Mouse (Mus musculus): ENCODE data around the gene Itm2b. TPM values are rescaled to one million over a fixed set of nuclear protein-coding genes. Genes with fewer than 3 reads are reported as not detected.
A peak's percentile ranks its signal among the peaks of the same experiment; 100 is the strongest.

Gene Itm2b
- total RNA-seq, 1 experiment from 2014 or later = 849 TPM

- DNase-seq = no peak
Measured at GRCm38 (mm10) chr14:73368966-73369365, 16.1 kb downstream of the Itm2b start.

DNA sequence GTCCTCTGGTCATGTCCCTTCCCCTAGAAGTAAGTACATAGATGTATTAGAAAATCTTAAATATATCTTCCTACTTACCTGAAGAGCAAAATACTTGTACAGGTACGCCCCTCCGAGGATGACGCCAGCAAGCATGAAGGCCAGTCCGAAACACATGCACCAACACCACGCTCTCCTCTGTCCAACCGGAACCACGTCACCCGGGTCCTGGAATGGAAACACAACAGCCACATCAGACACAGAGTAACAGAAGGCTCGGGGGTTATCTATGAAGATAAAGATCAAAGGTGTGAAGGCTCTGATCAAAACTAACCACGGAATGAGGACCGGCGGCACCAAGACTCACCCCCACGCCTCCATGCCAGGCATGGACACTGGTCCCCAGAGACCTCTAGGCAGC, 16.9 kb downstream of the Itm2b start:
- DNase-seq = no peak

DNA sequence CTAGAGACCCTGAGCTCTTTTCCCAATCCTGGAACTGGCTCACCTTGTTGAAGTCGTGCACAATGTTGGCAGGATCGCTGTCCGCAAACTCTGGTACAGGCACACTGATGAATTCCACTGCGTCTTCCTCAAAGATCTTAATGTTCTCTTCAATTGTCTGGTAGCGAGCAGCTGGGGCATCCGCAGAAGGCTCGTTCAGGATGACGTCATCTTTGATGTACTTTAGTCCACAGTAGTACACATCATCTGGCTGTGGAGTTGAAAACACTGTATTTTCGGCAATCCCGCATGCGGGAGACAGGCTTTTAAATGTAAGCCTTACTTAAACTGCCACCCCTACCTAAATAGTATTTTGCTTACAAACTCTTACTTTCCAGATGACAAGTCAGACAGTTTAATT, 18.8 kb downstream of the Itm2b start:
- no peak for DNase-seq

DNA sequence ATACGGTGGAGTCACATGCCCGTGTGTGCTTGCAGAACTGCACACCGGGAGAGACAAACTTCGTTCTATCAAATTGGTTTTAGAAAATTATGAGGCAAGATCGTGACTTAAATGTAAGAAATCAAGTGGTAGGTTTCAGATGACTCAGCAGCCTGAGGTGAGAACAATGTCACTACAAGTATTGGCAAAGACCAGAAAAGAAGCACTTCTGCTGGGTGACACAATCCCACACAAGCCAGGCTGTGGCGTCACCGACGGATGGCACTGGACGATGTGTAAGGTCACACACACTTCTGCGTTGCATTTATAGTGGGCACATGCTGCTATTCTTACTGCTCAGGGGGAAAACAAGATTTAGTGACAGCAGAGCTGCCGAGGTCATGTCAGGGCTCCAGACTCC, 21.3 kb downstream of the Itm2b start:
- DNase-seq = no peak

- DNase-seq = no peak
Measured at GRCm38 (mm10) chr14:73354700-73355099, 30.4 kb downstream of the Itm2b start.

DNA sequence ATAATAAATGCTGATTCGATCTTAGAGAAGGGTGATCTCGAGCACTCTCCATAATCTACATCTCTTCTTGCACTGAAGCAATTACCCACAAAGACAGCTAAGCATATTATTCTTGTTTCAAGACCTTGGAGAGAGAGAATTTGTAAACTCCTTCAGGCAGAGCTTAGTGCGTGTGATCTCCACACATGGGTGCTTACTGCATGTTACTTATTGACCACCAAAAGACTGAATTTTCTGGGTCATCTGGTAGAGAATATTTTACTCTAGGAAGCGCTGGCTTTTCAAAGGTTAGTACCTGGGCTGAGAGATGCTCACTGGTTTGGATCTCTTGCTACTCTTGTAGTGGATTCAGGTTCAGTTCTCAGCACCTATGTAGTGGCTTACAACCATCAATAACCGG, 34.0 kb downstream of the Itm2b start:
- no peak for DNase-seq

- peak; percentile 64 for DNase-seq
Measured at GRCm38 (mm10) chr14:73350029-73350428, 35.1 kb downstream of the Itm2b start.

- DNase-seq = no peak
Measured at GRCm38 (mm10) chr14:73349061-73349670, 35.9 kb downstream of the Itm2b start.

DNA sequence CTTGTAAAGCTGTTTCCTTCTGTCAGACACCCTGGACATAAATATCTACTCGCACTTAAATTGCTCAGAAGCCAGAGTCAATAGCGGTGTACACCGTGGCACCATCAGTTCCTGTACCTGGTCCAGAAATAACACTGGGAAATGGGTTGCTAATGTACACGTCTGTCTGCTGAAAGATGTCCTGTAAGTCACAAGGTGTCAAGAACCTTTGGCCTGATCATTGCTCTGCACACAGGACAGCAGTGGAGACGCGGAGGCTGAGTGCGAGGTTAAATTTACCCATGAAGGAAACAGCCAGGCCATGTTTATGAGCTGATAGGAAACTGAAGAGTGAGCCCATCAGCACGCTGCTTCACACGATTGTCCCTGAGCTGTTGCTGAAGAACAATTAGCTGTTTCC, 37.8 kb downstream of the Itm2b start:
- DNase-seq = no peak

- no peak for DNase-seq
Measured at GRCm38 (mm10) chr14:73345614-73346013, 39.5 kb downstream of the Itm2b start.

- DNase-seq = no peak
Measured at GRCm38 (mm10) chr14:73340051-73340755, 44.9 kb downstream of the Itm2b start.

DNA sequence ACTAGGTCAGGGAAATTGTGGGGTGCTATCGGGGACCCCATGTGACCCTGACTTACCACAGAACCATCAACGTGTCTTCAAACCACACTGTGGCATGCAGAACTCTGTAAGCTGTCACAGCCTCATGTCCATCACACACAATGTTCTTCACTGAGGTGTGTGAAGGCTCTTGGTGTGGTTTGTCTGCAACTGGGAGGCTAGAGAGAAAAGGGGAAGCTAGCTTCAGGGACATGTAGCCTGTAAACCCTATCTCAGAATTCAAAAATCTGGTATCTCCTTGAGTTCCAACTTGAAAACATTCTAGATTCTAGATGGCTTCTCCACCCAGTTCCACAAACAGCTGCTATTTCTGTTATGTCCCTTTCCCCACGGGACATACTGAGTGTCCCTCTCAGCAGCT, 45.5 kb downstream of the Itm2b start:
- no peak for DNase-seq

DNA sequence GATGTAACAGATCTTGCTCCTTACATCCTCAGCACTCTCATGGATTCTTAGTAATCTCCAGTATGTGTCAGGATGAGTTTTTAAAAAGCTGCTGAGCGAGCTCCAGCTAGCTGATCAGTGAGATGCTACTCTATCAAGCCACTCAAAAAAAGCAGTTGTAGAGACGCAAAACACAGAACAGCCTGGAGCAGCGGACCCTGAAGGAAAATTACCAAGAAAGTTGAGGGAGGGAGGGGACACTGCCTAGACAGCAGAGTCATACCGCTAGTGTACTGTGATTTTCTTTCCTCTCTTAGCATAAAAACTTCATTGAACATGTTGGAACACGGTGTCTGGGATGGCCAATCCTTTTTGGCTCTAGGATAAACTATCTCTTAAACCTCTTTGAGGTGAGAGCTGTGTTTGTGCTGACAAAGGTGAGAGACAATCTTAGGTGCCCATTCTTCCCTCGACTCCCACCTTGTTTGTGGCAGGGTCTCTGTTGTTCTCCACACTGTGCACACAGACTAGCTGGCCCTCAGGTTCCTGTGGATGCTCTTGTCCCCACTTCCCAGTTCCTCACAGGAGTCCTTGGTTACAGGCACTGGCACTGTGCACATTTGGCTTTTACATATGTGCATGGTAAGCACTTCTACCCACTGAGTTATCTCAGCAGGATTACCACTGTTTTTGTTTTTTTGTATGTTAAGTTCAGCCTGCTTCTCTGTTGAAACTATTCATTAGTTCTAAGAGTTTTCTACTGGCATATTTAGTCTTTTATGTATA, 48.6 kb downstream of the Itm2b start:
- no peak for DNase-seq

DNA sequence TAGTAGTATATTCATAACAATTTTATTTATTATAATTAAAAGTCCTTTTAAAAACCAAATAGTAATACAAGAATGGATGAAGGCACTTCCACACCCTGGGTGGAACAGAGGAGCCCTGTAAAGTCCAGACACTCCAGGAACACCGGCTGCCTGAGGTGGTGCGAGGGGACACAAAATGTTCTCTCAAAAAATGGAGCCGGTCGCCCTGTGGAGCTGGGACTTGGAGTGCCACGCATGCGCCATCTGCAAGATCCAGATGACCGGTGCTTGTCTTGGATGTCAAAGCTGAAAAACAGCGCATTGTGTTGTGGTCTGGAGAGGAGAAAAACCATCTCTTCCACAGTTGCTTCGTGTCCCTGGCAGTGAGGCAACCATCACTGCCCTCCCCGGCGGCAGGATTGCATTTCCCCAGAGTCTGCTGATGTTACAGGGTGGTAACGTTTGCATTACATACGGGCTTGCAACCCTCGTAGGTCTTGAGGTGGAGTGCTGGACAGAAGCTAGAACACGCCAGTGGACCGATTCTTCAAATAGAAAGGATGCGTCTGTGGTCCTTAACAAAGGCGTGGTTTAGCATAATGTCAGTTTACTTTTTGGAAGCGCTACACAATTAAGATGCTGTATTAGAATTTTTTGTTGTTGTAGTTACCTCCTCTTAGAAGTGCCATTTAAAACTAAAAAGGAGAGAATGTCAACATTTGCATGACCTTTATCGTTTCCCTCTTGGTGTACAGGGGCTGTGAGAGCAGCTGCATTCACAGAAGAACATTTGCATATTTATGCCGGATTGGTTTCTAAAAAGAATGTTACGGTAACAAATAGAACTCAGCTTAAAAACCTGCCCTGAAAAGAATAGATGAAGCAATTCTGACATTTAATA, 49.9 kb downstream of the Itm2b start:
- DNase-seq = no peak

GRCm38 (mm10) chr14:73333880-73334279, 51.2 kb downstream of the Itm2b start:
- no peak for DNase-seq

GRCm38 (mm10) chr14:73331386-73331785, 53.7 kb downstream of the Itm2b start:
- DNase-seq = no peak

DNA sequence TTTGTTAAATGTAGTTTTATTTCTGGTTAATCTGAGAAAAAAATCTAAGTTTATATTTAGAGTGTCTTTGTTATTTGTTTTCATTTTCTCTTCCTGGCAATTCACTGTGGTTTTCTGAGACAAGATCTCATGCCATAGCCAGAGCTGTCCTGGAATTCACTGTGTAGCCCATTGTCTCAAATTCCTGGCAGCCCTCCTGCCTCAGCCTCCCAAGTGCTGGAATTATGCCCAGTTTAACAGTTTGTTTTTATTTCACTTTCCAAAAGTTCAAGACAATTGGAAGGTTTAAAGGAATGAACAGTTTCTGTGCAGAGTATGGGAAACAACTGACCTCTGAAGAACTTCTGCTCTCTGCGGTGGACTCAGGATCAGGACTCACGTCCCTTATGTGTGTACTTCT, 55.2 kb downstream of the Itm2b start:
- DNase-seq = no peak

DNA sequence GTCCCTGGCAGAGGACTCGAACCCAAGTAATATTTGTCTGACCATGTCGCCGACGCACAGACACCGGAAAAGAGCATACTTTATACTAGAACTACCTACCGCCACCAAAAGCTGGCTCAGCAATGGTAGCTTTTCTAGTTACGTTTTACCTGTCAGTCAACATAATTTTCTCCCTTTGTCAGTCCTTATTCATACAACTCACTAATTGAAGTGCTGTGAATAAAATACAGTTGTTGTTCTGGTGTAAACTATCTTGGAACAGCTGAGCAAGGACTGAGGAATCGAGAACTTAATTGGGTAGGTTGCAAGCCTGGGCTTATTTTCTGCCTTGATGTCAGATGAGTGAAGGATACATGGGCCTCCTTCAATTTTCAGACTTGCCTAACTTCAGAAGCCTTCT, 58.6 kb downstream of the Itm2b start:
- DNase-seq = no peak

DNA sequence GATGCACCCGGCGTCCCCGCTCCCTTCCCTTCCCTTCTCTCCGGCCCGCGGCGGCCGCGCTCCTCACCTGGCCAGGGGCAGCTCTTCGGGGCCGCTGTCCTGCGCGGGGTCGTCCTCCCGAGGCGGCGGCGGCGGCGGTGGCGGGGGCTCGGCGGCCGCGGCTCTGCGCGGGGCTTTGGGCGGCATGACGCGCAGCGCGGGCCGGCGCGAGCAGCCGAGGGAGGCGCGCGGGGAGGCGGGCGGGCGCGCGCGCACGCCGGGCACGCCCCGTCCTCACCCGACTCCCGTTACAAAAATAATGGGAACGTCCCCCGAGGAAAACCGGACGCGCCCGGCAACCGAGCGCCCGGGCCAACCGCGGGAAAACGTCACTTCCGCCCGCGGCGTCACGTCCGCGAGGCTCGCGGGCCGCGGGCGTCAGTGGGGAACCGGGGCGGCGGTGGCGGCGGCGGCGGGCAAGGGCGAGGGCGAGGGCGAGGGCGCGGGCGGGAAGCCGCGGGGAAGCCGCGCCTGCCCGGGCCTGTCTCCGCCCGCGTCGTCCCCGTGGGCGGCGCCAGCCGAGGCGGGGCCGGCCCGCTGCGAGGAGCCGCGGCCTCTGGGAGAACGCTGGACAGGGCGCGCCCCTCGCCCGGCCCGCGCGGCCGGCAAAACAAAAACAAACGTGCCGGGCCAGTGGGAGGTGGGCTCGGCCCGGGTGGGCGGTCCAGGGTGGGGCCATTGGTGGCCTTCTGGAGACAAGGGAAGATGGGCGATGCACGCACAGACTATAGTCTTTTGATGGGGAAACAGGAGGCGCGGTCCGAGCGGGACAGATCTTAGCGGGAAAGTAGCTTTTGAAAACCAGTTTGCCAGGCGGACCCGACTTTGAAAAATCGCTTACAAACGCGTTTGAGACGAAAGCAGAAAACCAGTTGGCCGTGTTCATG, 59.4 kb downstream of the Itm2b start, which contains the start of gene Rb1:
Gene Rb1 (minus strand): TSS at position 367 of the 926 bp plus-strand sequence.
- DNase-seq = peak; percentile 92

GRCm38 (mm10) chr14:73324634-73325455, 60.2 kb downstream of the Itm2b start:
- DNase-seq = peak; percentile 63
